Mouse (Mus musculus): ENCODE data around the gene Lilra5.
"Not testable (repeated sequence)": the region's sequence is repeated elsewhere in the genome, so short reads cannot be mapped to it uniquely, and the experiment has no call there.

DNA sequence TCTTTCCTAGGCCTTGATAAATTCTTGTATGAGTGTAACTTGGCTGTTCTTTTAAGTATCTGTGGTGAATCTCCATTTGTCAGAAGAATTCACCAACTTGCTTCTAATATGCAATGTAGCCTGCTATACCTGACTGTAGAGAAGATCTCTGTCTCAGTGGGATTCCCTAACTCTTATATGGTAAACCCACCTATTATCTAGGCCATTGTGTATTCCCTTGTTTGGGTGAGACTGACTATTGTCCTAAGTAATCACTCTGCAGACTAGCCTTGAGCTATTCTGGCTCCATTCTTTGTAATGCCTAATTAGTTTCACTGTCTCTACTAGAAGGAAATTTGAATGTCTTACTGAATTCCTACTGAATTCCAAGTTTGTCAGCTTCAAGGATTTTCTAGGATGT, 24.1 kb upstream of the Lilra5 start:
- TF ChIP-seq CTCF (IDR thresholded peaks at IDR 0.05; ENCODE audit: extremely low read depth, insufficient read length, insufficient replicate concordance, low read depth, low read length); POLR2A (IDR thresholded peaks at IDR 0.05; ENCODE audit: low read depth, low read length): not testable (repeated sequence)

All from small intestine, adult 2 months (tissue).